Mouse (Mus musculus): ENCODE measurements around the gene Kremen1.
A peak's percentile ranks its signal among the peaks of the same experiment; 100 is the strongest.

Kremen1 gene

DNA sequence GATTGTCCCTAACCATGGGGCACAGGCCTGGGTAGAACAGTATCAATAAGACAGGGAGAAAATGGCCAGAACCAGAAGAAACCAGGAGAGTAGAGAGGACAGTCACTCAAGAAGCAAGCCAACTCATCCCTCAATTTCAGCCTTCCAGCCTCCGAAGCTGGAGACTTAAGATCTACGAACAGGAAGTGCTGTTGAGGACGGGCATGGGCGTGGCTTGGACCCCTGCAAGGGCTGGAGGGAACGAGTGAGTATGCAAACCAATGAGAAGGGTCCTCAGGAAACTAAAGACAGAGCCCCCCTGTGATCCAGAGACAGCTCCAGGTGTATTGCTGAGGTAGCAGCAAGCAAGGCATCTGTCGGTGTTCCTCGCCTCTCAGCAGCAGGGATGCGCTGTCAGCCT lies 97.0 kb downstream of the Kremen1 start:
- DNase-seq: no peak

DNA sequence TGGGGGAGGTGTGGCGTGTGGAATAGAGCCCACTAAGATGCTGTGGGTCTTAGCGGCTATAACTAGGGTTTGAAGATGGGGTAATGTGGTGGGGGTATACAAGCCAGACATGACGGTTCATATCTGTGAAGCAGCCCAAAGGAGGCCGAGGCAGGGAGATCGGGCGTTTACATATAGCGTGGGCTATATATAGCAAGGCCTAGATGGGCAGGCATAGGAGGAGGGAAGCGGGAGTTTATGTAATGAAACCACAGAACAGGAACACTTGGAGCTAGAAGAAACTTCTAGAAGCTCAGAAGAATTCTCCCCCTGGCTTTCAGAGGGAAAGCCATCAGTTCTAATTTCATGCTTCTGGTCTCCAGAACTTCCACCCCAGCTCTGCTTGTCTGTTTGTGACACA lies 97.9 kb downstream of the Kremen1 start:
- no peak for DNase-seq

DNA sequence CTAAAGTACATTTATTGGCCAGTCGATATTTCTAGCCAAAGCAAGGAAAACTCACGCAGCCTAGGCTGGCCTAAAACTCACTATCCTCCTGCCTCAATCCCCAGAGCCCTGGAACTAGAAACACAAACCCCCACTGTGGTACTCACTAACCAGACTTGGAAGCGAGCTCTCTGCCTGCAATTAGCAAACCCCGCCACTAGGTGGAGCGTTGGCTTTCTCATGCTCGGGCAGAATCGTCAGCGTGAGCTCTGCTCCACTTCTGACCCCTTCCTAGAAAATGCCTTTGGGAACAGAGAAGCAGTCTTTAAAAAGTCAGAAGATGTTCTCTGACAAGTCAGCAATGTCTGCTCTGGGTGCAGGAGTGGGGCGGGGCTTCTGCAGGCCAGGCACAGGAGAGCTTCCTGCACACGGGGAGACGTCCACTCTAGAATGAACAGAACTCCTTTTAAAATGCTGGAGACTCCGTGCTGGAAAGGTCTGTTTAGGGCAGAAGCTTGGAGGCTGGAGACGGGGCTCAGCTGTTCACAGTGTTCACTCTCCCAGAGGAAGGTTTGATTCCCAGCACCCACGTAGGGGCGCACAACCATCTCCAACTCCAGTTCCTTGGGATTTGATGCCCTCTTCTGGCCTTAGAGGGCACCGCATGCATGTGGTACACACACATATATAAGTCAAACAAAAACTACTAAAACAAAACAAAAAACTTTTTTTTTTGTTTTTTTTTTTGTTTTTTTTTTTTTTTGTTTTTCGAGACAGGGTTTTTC lies 100.5 kb downstream of the Kremen1 start:
- peak in 1 of 2 experiments; percentile 52 for DNase-seq

DNA sequence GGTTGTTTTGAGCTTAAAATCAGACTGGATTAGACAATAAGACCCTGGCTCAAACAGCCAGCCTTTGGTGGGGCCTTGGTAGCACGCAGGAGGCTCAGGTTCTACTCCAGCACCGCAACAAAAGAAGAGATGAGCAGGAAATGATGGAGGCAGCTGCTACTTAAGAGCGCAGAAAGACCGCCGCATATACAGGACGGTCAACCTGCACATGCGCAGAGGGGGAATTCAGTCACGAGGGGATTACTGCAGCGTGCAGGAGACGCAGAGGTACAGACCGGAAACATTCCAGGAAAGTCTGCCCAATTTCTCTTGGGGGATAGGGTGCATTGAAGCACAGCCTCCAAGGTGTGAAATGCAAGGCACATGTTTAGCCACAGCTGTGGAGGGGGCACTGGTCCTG lies 103.3 kb downstream of the Kremen1 start:
- no peak for DNase-seq

DNA sequence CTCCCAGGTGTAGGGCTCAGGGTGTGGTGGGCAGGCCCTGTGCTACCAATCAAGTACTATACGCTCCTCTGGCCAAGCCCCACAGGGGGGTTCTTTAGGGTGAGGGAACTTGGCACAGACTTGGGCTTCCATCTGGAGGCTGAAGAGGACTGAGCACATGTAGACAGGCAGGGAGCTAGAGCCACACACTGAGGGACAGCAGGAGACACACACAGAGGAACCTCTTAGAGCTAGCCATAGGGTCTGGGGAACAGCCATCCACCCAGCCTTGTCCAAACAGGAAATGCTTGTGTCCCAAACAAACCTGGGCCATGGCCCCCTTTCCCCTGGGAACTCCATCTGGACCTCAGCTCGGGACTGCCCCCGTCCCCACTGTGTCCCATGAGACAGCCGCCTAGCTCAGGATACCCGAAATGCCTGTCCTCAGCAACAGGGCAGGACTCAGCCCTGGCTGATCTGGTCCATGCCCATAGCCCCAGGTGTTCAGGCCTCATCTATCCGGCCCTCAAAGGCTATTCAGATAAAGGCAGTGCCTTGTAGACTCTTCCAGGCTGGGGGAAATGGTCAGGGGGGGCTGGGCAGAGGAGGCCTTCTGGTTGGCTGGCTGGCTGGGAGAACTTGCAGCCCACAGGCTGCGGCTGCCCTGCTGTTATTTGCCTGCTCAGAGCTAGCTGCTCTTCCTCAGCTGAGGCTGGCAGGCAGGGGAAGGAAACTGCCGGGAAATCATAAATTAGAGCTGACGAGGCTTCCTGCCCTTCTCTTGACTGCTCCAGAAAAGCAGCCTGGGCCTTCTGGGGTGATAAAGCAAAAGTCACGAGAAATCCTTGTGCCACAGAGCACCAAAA lies 106.2 kb downstream of the Kremen1 start:
- no peak for DNase-seq

DNA sequence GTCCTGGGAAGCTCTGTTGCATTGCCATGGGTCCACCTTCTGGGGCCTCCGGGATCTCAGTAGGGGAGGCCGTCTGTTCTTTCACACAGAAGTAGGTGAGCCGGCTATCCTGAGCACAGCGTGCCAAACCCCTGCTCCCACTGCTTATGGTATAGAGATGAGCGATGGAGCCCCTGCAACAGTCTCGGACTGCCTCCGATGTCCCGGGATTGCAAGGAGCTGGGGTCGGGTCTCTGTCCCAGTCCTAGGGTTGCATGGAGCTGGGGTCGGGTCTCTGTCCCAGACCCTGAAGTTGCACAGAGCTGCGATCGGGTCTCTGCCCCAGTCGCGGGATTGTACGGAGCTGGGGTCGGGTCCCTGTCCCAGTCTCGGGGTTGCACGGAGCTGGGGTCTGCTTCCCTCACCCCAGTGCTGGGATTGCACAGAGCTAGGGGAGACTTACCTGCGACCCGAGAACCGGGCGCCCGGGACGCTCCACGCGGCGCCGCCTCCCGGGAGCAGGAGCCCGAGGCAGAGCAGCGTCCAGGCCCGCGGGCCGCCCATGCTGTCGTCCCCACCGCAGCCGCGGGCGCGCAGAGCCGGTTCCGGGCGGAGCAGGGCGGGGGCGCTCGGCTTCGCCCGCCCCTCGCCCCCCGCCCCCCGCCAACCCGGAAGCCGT lies 109.5 kb downstream of the Kremen1 start, which contains the start of gene Emid1:
Emid1 (minus strand) TSS at position 578 of the 658 bp plus-strand sequence.
- DNase-seq: peak in 1 of 2 experiments; percentile 23

DNA sequence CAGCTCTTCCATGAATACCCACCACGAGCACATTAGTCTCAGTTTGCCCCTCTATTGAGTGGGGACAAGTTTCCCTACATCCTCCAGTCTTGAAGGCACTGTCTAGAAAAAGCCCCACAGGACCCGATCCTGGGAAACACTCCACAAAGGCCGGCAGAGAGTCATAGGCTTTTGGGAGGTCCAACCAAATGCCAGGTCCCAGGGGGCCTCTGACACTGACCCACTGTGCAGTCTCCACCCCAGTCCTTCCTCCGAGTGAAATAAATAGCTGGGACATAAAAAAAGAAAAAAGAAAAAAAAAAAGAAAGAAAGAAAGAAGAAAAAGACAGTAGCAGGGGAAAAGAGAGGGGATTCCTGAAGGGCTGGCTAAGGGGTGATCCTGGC lies 110.1 kb downstream of the Kremen1 start:
- DNase-seq: no peak

DNA sequence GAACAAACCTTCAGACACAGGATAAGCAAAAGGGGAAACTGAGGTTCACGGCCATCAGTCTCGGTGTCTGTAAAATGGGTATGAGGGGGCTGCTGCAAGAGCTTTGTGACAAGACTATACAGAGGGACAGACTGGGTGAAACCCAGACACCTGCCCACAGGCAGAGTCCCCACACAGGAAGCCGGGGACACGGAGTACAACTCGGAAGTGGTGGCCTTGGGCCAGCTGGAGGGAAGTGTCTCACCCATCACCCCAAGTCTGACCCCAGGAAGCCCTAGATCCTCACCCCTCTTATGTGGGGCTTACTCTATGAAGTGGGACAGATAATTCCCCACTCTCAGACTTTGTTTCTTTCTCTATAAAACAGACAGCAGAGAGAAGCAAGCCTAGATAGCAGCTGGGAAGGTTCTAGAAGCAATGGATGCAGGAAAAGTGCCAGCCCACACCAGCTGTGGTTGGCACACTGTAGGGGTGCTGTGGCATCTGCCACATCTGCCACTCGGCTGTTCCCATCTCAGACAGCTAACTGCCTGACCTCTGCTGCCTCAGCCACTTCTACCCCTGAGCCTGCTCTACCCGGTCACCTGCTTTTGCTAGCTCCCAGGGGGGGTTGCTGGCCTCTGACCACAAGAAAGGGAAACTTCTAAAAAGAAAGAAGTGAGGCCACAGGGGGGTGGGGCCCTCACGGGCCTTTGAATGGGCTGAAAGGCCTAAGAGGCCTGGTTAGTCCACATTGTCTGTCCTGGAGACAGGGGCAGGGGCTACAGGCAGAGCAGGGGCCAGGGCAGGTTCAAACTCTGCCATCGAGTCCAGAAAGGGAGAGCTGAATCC lies 110.7 kb downstream of the Kremen1 start:
- peak in 1 of 2 experiments; percentile 38 for DNase-seq

DNA sequence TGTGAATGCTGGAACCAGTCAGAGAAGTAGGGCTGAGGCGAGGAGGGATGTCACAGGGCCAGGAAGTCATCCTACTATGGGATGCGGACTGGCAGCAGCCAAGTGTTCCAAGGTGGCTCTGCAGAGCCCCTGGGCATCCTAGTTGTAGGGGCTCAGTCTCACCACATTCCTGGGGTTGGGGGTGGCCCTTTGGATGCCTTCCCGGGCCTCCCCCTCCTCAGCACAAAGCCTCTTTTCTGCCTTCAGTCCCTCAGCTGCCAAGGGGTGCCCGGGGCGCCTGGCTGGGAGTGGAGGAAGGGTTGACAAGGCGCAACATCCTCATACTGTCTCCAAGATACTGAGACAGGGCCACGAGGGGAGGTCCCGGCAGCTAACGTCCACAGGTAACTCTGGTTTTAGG lies 111.4 kb downstream of the Kremen1 start:
- DNase-seq: no peak

DNA sequence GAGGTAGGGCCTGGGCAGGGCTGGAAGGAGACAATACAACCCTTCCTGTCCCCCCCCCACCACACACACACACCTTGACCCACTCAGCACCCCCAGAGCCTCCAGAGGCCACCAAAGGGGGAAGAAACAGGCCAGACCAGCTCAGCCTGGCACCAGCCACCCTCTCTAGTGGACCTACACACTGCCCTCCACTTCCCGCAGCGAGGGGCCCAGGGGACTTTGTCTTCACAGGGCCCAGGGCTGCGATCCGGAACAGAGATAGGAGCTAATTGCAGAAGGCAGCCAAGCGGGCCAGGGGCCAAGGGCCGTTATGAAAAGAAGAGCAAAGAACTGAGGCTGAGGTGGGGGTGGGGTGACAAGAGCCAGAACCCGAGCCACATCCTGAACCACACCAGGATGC lies 112.1 kb downstream of the Kremen1 start:
- no peak for DNase-seq

DNA sequence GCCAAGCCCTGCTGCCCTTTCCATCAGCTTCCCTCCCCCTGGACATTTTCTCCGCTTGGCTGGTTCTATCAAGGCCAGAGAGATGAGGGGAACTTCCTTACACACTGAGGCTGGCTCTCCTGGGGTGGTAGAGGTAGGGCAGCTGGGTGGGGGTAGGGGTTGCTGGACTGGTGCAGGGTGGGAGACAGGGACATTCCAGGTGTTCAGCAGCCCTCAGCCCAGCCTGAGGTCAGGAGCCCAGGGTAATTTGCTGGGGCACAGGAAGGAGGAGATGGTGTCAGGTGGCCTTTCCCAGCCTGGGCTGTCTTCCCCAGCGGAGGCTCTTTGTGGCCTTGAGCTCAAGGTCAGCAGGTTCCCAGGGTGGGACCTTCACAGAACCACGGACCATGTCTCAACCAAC lies 115.8 kb downstream of the Kremen1 start:
- no peak for DNase-seq

DNA sequence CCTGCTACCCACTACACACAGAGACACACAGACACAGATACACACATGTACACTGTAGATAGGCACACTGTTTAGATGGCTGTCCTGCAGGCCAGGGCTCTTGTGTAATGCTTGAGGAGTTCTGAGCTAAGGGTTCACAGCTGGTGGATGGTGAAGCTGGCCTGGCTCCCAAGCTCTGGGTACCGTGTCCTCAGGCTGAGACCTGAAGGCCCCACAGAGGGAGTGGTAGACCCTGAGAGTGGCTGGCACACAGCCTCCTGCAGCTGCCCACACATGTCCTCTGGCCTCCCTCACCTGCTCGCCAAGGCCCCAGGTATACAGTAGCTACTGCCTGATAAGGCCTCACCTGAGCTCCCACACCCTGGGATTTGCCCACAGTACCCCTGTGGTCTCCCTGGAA lies 119.4 kb downstream of the Kremen1 start:
- DNase-seq: no peak

Measured in thymus, adult 18-20 months (tissue).